Mouse (Mus musculus): Measurements from ENCODE around the gene Ckap5. TPM values are rescaled to one million over a fixed set of nuclear protein-coding genes. Genes with fewer than 3 reads are reported as not detected.

The Ckap5 gene
- polyA plus RNA-seq, 1 experiment, result 40.1 TPM

DNA sequence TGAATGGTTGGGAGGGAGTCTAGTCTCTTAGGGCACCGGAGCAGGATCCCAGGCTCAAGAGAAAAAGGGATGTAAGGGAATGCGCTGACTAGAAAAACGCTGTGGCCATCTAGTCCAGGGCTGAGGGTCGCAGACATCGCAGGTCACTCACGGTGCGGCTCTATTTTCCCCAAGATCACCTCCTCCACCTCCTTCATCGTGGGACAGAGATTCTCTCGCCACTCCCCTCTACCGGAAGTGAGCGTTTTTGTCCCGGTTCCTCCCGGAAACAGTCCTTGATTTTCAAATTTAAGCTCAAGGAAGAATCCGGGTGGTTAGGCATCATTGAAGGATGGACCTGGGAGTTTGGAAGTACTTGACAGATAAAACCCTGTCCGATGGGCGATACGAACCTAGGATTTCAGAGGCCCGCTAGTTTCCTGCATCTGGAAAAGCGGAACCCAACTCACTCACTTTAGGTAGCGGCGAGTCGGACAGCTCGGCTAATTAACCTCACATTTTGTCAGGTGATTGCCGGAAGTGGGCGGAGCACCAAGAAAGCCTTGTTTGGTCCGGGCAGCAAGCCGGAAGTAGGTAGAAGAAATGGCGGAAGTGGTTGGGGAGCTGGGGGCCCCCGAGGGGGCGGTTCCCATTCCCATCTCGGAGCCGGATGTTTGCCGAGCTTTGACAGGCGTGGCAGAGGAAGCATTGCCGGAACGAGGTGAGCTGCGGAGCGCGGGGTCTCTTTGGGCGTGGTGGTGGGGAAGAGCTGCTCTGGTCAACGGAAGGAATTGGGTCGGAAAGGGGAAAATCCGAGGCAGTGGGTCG is 123.2 kb downstream of the Ckap5 start, which contains the start of the genes Zfp408 and Arhgap1:
TSS of gene Zfp408 (minus strand) at position 239 of the 807 bp plus-strand sequence.
TSS of gene Arhgap1 (plus strand) at position 308 of the 807 bp plus-strand sequence.
- Histone ChIP-seq H3K4me3 (ENCODE audit: insufficient read depth, low read length) (peak within 1 kb of the TSS; percentile 96), H3K4me1 (ENCODE audit: control insufficient read depth, insufficient read depth, low read length) (peaks cover 4% of the 10 kb centered on the region; the same call in 1 of the 2 replicates), H3K27ac (ENCODE audit: insufficient read depth, low read depth, low read length) (peak within 1 kb of the TSS; percentile 92)
- TF ChIP-seq POLR2A (IDR thresholded peaks at IDR 0.05; ENCODE audit: borderline replicate concordance, low read depth, low read length), result no peak
- TF ChIP-seq CTCF (IDR thresholded peaks at IDR 0.05; ENCODE audit: low read depth, low read length), result no peak

GRCm38 (mm10) chr2:91650360-91650995 is 123.9 kb downstream of the Ckap5 start:
- TF ChIP-seq POLR2A (IDR thresholded peaks at IDR 0.05; ENCODE audit: borderline replicate concordance, low read depth, low read length) (no peak), CTCF (IDR thresholded peaks at IDR 0.05; ENCODE audit: low read depth, low read length) (no peak)
- Histone ChIP-seq H3K27ac (ENCODE audit: insufficient read depth, low read depth, low read length) (peak overlapping the region; percentile 69), H3K4me1 (ENCODE audit: control insufficient read depth, insufficient read depth, low read length) (peaks cover 4% of the 10 kb centered on the region; the same call in 1 of the 2 replicates), H3K4me3 (ENCODE audit: insufficient read depth, low read length) (peak overlapping the region; percentile 72)

DNA sequence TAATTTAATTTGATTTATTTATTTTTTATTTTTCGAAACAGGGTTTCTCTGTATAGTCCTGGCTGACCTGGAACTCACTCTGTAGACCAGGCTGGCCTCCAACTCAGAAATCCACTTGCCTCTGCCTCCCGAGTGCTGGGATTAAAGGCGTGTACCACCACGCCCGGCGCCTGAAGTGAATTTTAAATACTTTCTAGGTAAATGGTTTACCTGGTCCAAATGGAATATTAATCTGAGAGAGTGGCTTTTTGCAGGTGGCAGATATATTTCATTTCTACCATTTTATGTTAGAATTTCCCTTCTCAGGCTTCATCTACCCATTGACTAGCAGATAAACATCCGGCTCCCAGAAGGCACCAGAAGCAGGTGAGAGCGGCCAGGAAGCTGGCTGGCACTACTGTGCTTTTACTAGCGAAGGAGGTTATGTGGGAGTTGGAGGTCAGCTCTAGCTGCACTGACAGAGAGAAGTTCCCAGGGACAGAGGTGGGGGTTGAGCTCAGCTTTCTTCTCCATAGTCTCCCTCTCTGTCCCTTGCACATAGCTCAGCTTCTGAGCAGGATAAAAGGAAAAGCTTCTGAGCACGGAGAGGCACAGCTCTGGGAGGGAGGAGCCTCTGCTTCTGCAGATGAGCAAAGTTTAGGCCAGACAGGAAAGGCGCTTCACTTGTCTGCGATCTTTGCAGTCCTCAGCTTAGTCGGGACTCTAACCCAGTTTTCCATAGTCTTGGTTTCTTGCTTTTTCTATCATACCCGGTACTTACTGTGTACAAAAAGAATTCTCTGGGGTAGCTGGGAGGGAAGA is 125.1 kb downstream of the Ckap5 start:
- Histone ChIP-seq H3K4me3 (ENCODE audit: insufficient read depth, low read length) (no peak overlapping the region), H3K4me1 (ENCODE audit: control insufficient read depth, insufficient read depth, low read length) (peaks cover 4% of the 10 kb centered on the region; the same call in 1 of the 2 replicates), H3K27ac (ENCODE audit: insufficient read depth, low read depth, low read length) (no peak overlapping the region)
- TF ChIP-seq POLR2A (IDR thresholded peaks at IDR 0.05; ENCODE audit: borderline replicate concordance, low read depth, low read length) (no peak), CTCF (IDR thresholded peaks at IDR 0.05; ENCODE audit: low read depth, low read length) (no peak)

DNA sequence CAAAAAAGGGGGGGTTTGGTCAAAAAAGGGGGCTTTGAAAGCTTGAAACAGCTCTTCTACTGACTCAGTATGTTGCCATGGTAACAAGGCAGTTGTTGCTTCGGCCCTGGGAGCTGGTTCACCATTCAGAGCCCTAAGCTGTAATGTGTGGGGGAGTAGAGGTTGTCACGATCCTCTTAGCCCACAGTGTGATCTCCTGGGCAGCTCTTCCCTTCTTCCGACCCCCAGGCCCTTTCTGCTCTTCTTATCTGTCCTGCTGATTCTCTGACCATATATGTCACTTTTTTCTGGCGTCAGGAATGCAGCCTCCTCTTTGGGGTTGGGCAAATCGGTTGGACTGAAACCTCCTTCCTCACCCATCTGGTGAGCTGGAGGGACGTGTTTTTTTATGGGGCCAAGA is 126.3 kb downstream of the Ckap5 start:
- TF ChIP-seq CTCF (IDR thresholded peaks at IDR 0.05; ENCODE audit: low read depth, low read length) (no peak), POLR2A (IDR thresholded peaks at IDR 0.05; ENCODE audit: borderline replicate concordance, low read depth, low read length) (no peak)
- peaks cover 4% of the 10 kb centered on the region; the same call in 1 of the 2 replicates for H3K4me1 ChIP-seq (ENCODE audit: control insufficient read depth, insufficient read depth, low read length)
- no peak overlapping the region for H3K4me3 ChIP-seq (ENCODE audit: insufficient read depth, low read length)
- H3K27ac ChIP-seq (ENCODE audit: insufficient read depth, low read depth, low read length), result no peak overlapping the region

GRCm38 (mm10) chr2:91655388-91655787 is 128.8 kb downstream of the Ckap5 start:
- peaks cover 4% of the 10 kb centered on the region; the same call in 1 of the 2 replicates for H3K4me1 ChIP-seq (ENCODE audit: control insufficient read depth, insufficient read depth, low read length)
- H3K27ac ChIP-seq (ENCODE audit: insufficient read depth, low read depth, low read length), result no peak overlapping the region
- no peak for TF ChIP-seq POLR2A (IDR thresholded peaks at IDR 0.05; ENCODE audit: borderline replicate concordance, low read depth, low read length)
- no peak for TF ChIP-seq CTCF (IDR thresholded peaks at IDR 0.05; ENCODE audit: low read depth, low read length)
- no peak overlapping the region for H3K4me3 ChIP-seq (ENCODE audit: insufficient read depth, low read length)

GRCm38 (mm10) chr2:91655827-91656226 is 129.3 kb downstream of the Ckap5 start:
- TF ChIP-seq POLR2A (IDR thresholded peaks at IDR 0.05; ENCODE audit: borderline replicate concordance, low read depth, low read length) (no peak), CTCF (IDR thresholded peaks at IDR 0.05; ENCODE audit: low read depth, low read length) (no peak)
- Histone ChIP-seq H3K27ac (ENCODE audit: insufficient read depth, low read depth, low read length) (no peak overlapping the region), H3K4me1 (ENCODE audit: control insufficient read depth, insufficient read depth, low read length) (peaks cover 5% of the 10 kb centered on the region; the same call in 1 of the 2 replicates), H3K4me3 (ENCODE audit: insufficient read depth, low read length) (no peak overlapping the region)

DNA sequence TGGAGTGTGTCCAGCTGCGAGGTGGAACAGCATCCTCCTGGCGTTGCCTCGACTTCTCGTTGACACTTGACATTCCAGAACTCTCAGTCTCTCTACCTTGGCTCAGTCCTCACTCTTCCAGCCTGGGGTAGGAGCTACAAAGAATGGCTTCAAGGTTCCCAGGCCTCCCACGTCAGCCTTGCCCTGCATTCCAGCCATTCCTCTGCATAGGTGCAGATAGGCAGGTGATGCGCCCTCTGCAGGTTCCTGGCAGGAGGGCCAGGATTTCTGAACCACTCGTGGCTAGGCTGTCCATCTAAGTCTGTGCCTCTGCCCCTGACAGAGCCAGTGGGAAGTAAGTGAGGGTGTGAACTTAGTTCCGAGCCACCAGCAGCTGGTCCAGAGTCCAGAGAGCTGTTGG is 130.2 kb downstream of the Ckap5 start:
- Histone ChIP-seq H3K4me3 (ENCODE audit: insufficient read depth, low read length) (no peak overlapping the region), H3K4me1 (ENCODE audit: control insufficient read depth, insufficient read depth, low read length) (peaks cover 7% of the 10 kb centered on the region; the same call in 1 of the 2 replicates)
- no peak for TF ChIP-seq CTCF (IDR thresholded peaks at IDR 0.05; ENCODE audit: low read depth, low read length)
- TF ChIP-seq POLR2A (IDR thresholded peaks at IDR 0.05; ENCODE audit: borderline replicate concordance, low read depth, low read length), result no peak

DNA sequence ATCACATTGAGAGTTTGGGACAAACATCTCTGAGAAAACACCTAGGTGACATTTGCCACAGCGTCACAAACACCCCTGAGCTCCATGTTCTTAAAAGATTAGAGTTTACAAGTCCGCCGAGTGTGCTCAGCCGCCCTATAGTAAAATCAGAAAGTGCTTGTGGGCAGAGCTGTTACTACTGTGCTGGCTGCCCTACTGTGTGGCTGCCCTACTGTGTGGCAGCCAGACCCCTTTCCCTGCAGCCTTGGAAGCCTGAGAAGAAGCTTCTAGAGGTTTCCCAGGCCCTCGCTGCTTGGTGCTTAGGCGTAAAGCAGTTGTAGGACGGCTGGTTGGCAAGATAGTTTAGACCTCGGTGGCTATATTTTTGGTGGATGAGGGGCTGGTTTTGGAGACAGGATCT is 133.1 kb downstream of the Ckap5 start:
- no peak overlapping the region for H3K4me3 ChIP-seq (ENCODE audit: insufficient read depth, low read length)
- TF ChIP-seq POLR2A (IDR thresholded peaks at IDR 0.05; ENCODE audit: borderline replicate concordance, low read depth, low read length) (no peak), CTCF (IDR thresholded peaks at IDR 0.05; ENCODE audit: low read depth, low read length) (no peak)
- 0 out of 2 replicates have a peak, but pooled peaks cover 5% of the 10 kb centered on the region for H3K4me1 ChIP-seq (ENCODE audit: control insufficient read depth, insufficient read depth, low read length)
- H3K27ac ChIP-seq (ENCODE audit: insufficient read depth, low read depth, low read length), result no peak overlapping the region

More for the DNA sequence above, 130.2 kb downstream of the Ckap5 start:
- H3K27ac ChIP-seq (ENCODE audit: insufficient read depth, low read depth, low read length), result no peak overlapping the region

GRCm38 (mm10) chr2:91660981-91661380 is 134.4 kb downstream of the Ckap5 start:
- no peak overlapping the region for H3K27ac ChIP-seq (ENCODE audit: insufficient read depth, low read depth, low read length)
- H3K4me1 ChIP-seq (ENCODE audit: control insufficient read depth, insufficient read depth, low read length), result 0 out of 2 replicates have a peak, but pooled peaks cover 5% of the 10 kb centered on the region
- TF ChIP-seq POLR2A (IDR thresholded peaks at IDR 0.05; ENCODE audit: borderline replicate concordance, low read depth, low read length), result no peak
- no peak for TF ChIP-seq CTCF (IDR thresholded peaks at IDR 0.05; ENCODE audit: low read depth, low read length)

More at GRCm38 (mm10) chr2:91660981-91661380, 134.4 kb downstream of the Ckap5 start:
- H3K4me3 ChIP-seq (ENCODE audit: insufficient read depth, low read length), result no peak overlapping the region

All from bone marrow macrophage, adult 2 months (primary cell).